Mouse (Mus musculus) kidney, adult 9 months (tissue): ENCODE data around the gene Stx16.

Source experiments
- DNase-seq: peaks from one replicate; pipeline ENCODE4 v3.0.0; 2022

The Stx16 gene

GRCm38 (mm10) chr2:174076433-174076824 lies 321 bp downstream of the Stx16 start:
- DNase-seq = no peak

- peak; percentile 22 for DNase-seq
These were observed 1.0 kb downstream of the Stx16 start for GRCm38 (mm10) chr2:174077004-174077695.

- DNase-seq = no peak
These were observed 1.7 kb downstream of the Stx16 start for GRCm38 (mm10) chr2:174077776-174078338.

GRCm38 (mm10) chr2:174081833-174082232 lies 5.7 kb downstream of the Stx16 start:
- DNase-seq = no peak

GRCm38 (mm10) chr2:174082380-174082918 lies 6.3 kb downstream of the Stx16 start:
- DNase-seq = no peak

GRCm38 (mm10) chr2:174095086-174095485 lies 19.0 kb downstream of the Stx16 start:
- no peak for DNase-seq

- DNase-seq = peak; percentile 40
These were observed 26.3 kb downstream of the Stx16 start for GRCm38 (mm10) chr2:174102399-174102798.

- DNase-seq = no peak
These were observed 27.4 kb downstream of the Stx16 start for GRCm38 (mm10) chr2:174103527-174103926.

- DNase-seq = peak; percentile 43
These were observed 31.3 kb downstream of the Stx16 start for GRCm38 (mm10) chr2:174107375-174107774.

GRCm38 (mm10) chr2:174109991-174110782 lies 34.1 kb downstream of the Stx16 start, which contains the start of gene Npepl1:
Npepl1 (plus strand) TSS chr2:174110349.
- DNase-seq = peak; percentile 76

- DNase-seq = peak; percentile 38
These were observed 34.9 kb downstream of the Stx16 start for GRCm38 (mm10) chr2:174110783-174111549.

- no peak for DNase-seq
These were observed 36.8 kb downstream of the Stx16 start for GRCm38 (mm10) chr2:174112931-174113330.

GRCm38 (mm10) chr2:174114148-174114864 lies 38.2 kb downstream of the Stx16 start:
- DNase-seq = no peak

GRCm38 (mm10) chr2:174116929-174117328 lies 40.8 kb downstream of the Stx16 start:
- no peak for DNase-seq

GRCm38 (mm10) chr2:174118141-174118540 lies 42.0 kb downstream of the Stx16 start:
- no peak for DNase-seq

- DNase-seq = no peak
These were observed 43.2 kb downstream of the Stx16 start for GRCm38 (mm10) chr2:174119259-174119658.

GRCm38 (mm10) chr2:174120631-174121030 lies 44.5 kb downstream of the Stx16 start:
- no peak for DNase-seq

GRCm38 (mm10) chr2:174121411-174121947 lies 45.4 kb downstream of the Stx16 start:
- no peak for DNase-seq

GRCm38 (mm10) chr2:174122331-174122730 lies 46.2 kb downstream of the Stx16 start:
- no peak for DNase-seq

- DNase-seq = no peak
These were observed 47.6 kb downstream of the Stx16 start for GRCm38 (mm10) chr2:174123731-174124130.

- DNase-seq = no peak
These were observed 50.6 kb downstream of the Stx16 start for GRCm38 (mm10) chr2:174126522-174127375.
